In genomic region chr11:72466694-72467507, GRCm38 (mm10) we compare ENCODE assay signal across 9 mouse cellular contexts. TPM values are rescaled to one million over a fixed set of nuclear protein-coding genes. Genes with fewer than 3 reads are reported as not detected.
DNase-seq lines count a peak whose midpoint lies in the region; ATAC-seq lines count a peak whose summit lies in the region.
"Had no signal": no experiment of that assay in that cellular context is flagged by ENCODE, and none has a peak within 500 bp of the region (broad histone marks: within the 10 kb centered on the region; RNA-seq: fewer than 3 reads in every experiment).

No protein-coding gene starts in this region.

- H3K36me3 ChIP-seq in forebrain, embryonic 12.5 days (replicated peaks) = no peaks in the 10 kb centered on the region
- H3K36me3 ChIP-seq in forebrain, embryonic 11.5 days (ENCODE audit: control insufficient read depth, insufficient read depth, low read length) = no peaks in the 10 kb centered on the region
- no peaks in the 10 kb centered on the region for H3K36me3 ChIP-seq in heart, embryonic 15.5 days
- no peaks in the 10 kb centered on the region for H3K36me3 ChIP-seq in lung, embryonic 15.5 days
- no peaks in the 10 kb centered on the region for H3K36me3 ChIP-seq in stomach, embryonic 16.5 days (ENCODE audit: control insufficient read depth, insufficient read depth, low read length)

- H3K9ac ChIP-seq in forebrain, embryonic 12.5 days = no peak overlapping the region
- no peak overlapping the region for H3K9ac ChIP-seq in forebrain, embryonic 11.5 days (ENCODE audit: low read length)
- no peak overlapping the region for H3K9ac ChIP-seq in heart, embryonic 15.5 days
- H3K9ac ChIP-seq in lung, embryonic 15.5 days = no peak overlapping the region
- H3K9ac ChIP-seq in stomach, embryonic 16.5 days (ENCODE audit: low read length) = no peak overlapping the region

- H3K4me2 ChIP-seq in forebrain, embryonic 12.5 days = no peak overlapping the region
- H3K4me2 ChIP-seq in forebrain, embryonic 11.5 days (ENCODE audit: low read depth, low read length, severe bottlenecking) = no peak overlapping the region
- H3K4me2 ChIP-seq in heart, embryonic 15.5 days = peak overlapping the region; percentile 30
- peak overlapping the region; percentile 27; the same call in 1 of the 2 replicates for H3K4me2 ChIP-seq in lung, embryonic 15.5 days
- peak overlapping the region; percentile 14 for H3K4me2 ChIP-seq in stomach, embryonic 16.5 days (ENCODE audit: low read depth, low read length)

- no peaks in the 10 kb centered on the region for H3K27me3 ChIP-seq in forebrain, embryonic 12.5 days
- no peaks in the 10 kb centered on the region for H3K27me3 ChIP-seq in forebrain, embryonic 11.5 days (ENCODE audit: control insufficient read depth, insufficient read depth, low read length)
- H3K27me3 ChIP-seq in heart, embryonic 15.5 days = no peaks in the 10 kb centered on the region
- no peaks in the 10 kb centered on the region for H3K27me3 ChIP-seq in lung, embryonic 15.5 days
- H3K27me3 ChIP-seq in stomach, embryonic 16.5 days (ENCODE audit: control insufficient read depth, insufficient read depth, low read length) = no peaks in the 10 kb centered on the region

- peaks cover 21% of the 10 kb centered on the region for H3K4me1 ChIP-seq in forebrain, embryonic 12.5 days
- no peaks in the 10 kb centered on the region for H3K4me1 ChIP-seq in forebrain, embryonic 11.5 days (replicated peaks; ENCODE audit: control insufficient read depth, insufficient read depth, low read length)
- H3K4me1 ChIP-seq in heart, embryonic 15.5 days (replicated peaks) = peaks cover 47% of the 10 kb centered on the region
- peaks cover 80% of the 10 kb centered on the region for H3K4me1 ChIP-seq in lung, embryonic 15.5 days
- H3K4me1 ChIP-seq in stomach, embryonic 16.5 days (ENCODE audit: control insufficient read depth, insufficient read depth, low read length) = peaks cover 31% of the 10 kb centered on the region

- WGBS in forebrain, embryonic 12.5 days = 74% methylated on average over 11 of the region's 11 CpGs
- 71% methylated on average over 11 of the region's 11 CpGs for WGBS in forebrain, embryonic 11.5 days
- 11% methylated on average over 11 of the region's 11 CpGs for WGBS in heart, embryonic 15.5 days
- WGBS in lung, embryonic 15.5 days = 5% methylated on average over 11 of the region's 11 CpGs
- WGBS in stomach, embryonic 16.5 days = 9% methylated on average over 11 of the region's 11 CpGs

- 0 out of 2 replicates have a peak overlapping the region, but pooled peaks have one; percentile 10 for H3K27ac ChIP-seq in forebrain, embryonic 12.5 days
- H3K27ac ChIP-seq in forebrain, embryonic 11.5 days (ENCODE audit: low read depth, low read length) = no peak overlapping the region
- H3K27ac ChIP-seq in heart, embryonic 15.5 days = peak overlapping the region; percentile 60
- H3K27ac ChIP-seq in lung, embryonic 15.5 days = peak overlapping the region; percentile 89
- peak overlapping the region; percentile 89 for H3K27ac ChIP-seq in stomach, embryonic 16.5 days (ENCODE audit: low read length)

- no peak overlapping the region for H3K4me3 ChIP-seq in forebrain, embryonic 12.5 days (replicated peaks)
- H3K4me3 ChIP-seq in forebrain, embryonic 11.5 days (ENCODE audit: low read depth, low read length) = no peak overlapping the region
- no peak overlapping the region for H3K4me3 ChIP-seq in heart, embryonic 15.5 days
- no peak overlapping the region for H3K4me3 ChIP-seq in lung, embryonic 15.5 days
- H3K4me3 ChIP-seq in stomach, embryonic 16.5 days (replicated peaks; ENCODE audit: low read length) = no peak overlapping the region

- ATAC-seq in forebrain, embryonic 12.5 days (ENCODE audit: low FRiP score) = no peak
- ATAC-seq in forebrain, embryonic 11.5 days (replicated peaks; ENCODE audit: low FRiP score) = no peak
- ATAC-seq in heart, embryonic 15.5 days (replicated peaks; ENCODE audit: insufficient number of reproducible peaks, insufficient read depth, low FRiP score, low read depth) = peak; percentile 59
- ATAC-seq in lung, embryonic 15.5 days (ENCODE audit: borderline replicate concordance, extremely low read depth, low FRiP score, low TSS enrichment) = peak; percentile 72
- peak; percentile 88 for ATAC-seq in stomach, embryonic 16.5 days (ENCODE audit: insufficient read depth, low FRiP score)

- H3K9me3 ChIP-seq in forebrain, embryonic 12.5 days = no peaks in the 10 kb centered on the region
- H3K9me3 ChIP-seq in forebrain, embryonic 11.5 days (ENCODE audit: control insufficient read depth, low read length) = no peaks in the 10 kb centered on the region
- H3K9me3 ChIP-seq in heart, embryonic 15.5 days (replicated peaks) = no peaks in the 10 kb centered on the region
- no peaks in the 10 kb centered on the region for H3K9me3 ChIP-seq in lung, embryonic 15.5 days
- no peaks in the 10 kb centered on the region for H3K9me3 ChIP-seq in stomach, embryonic 16.5 days (replicated peaks; ENCODE audit: control insufficient read depth, low read length)

- no peak for DNase-seq in forebrain, embryonic 11.5 days (ENCODE audit: low spot score)
- peak; percentile 88 for DNase-seq in MEL-GATA-1-ER (ENCODE audit: extremely low read depth, low read depth)
- no peak for DNase-seq in left cerebral cortex, adult 11 months (ENCODE audit: low spot score)
- DNase-seq in thymus, postnatal 14 days = no peak

RNA-seq across cellular contexts. Expression of gene Spns2, which starts 22.8 kb away (rescaled TPM):
- 4.9 and 5.4 TPM in 2 replicates for polyA plus RNA-seq in forebrain, embryonic 12.5 days (2016; fragmentation: Nextera tagmentation; extraction: Ambion mirVana)
- 4.0 and 4.8 TPM in 2 replicates for polyA plus RNA-seq in forebrain, embryonic 11.5 days (2014; fragmentation: Nextera tagmentation; extraction: Ambion mirVana)
- polyA plus RNA-seq in heart, embryonic 15.5 days (2015; fragmentation: Nextera tagmentation; extraction: Ambion mirVana) = 2.8 and 3.2 TPM in 2 replicates
- polyA plus RNA-seq in lung, embryonic 15.5 days (2015; fragmentation: Nextera tagmentation; extraction: Ambion mirVana) = 5.3 and 6.4 TPM in 2 replicates
- polyA plus RNA-seq in stomach, embryonic 16.5 days (2015; fragmentation: Nextera tagmentation; extraction: Ambion mirVana) = 5.7 and 7.3 TPM in 2 replicates

RNA-seq across cellular contexts. Expression of gene Mybbp1a, which starts 25.7 kb away (rescaled TPM):
- 158 and 160 TPM in 2 replicates for polyA plus RNA-seq in forebrain, embryonic 12.5 days (2016; fragmentation: Nextera tagmentation; extraction: Ambion mirVana)
- 165 and 166 TPM in 2 replicates for polyA plus RNA-seq in forebrain, embryonic 11.5 days (2014; fragmentation: Nextera tagmentation; extraction: Ambion mirVana)
- 57.8 and 83.8 TPM in 2 replicates for polyA plus RNA-seq in heart, embryonic 15.5 days (2015; fragmentation: Nextera tagmentation; extraction: Ambion mirVana)
- polyA plus RNA-seq in lung, embryonic 15.5 days (2015; fragmentation: Nextera tagmentation; extraction: Ambion mirVana) = 137 and 140 TPM in 2 replicates
- 117 and 133 TPM in 2 replicates for polyA plus RNA-seq in stomach, embryonic 16.5 days (2015; fragmentation: Nextera tagmentation; extraction: Ambion mirVana)

RNA-seq across cellular contexts. Expression of gene Ggt6, which starts 31.6 kb away (rescaled TPM):
- not detected in 2 replicates for polyA plus RNA-seq in forebrain, embryonic 12.5 days (2016; fragmentation: Nextera tagmentation; extraction: Ambion mirVana)
- not detected in 2 replicates for polyA plus RNA-seq in forebrain, embryonic 11.5 days (2014; fragmentation: Nextera tagmentation; extraction: Ambion mirVana)
- 0.15 TPM in 1 of 2 replicates, not detected in the other for polyA plus RNA-seq in heart, embryonic 15.5 days (2015; fragmentation: Nextera tagmentation; extraction: Ambion mirVana)
- polyA plus RNA-seq in lung, embryonic 15.5 days (2015; fragmentation: Nextera tagmentation; extraction: Ambion mirVana) = 0.14 and 0.26 TPM in 2 replicates
- 8.1 and 8.9 TPM in 2 replicates for polyA plus RNA-seq in stomach, embryonic 16.5 days (2015; fragmentation: Nextera tagmentation; extraction: Ambion mirVana)
- polyA plus RNA-seq: C2C12 had no signal

RNA-seq across cellular contexts. Expression of gene Smtnl2, which starts 55.4 kb away (rescaled TPM):
- 5.2 and 5.5 TPM in 2 replicates for polyA plus RNA-seq in forebrain, embryonic 12.5 days (2016; fragmentation: Nextera tagmentation; extraction: Ambion mirVana)
- polyA plus RNA-seq in forebrain, embryonic 11.5 days (2014; fragmentation: Nextera tagmentation; extraction: Ambion mirVana) = 5.0 and 7.0 TPM in 2 replicates
- 114 and 133 TPM in 2 replicates for polyA plus RNA-seq in heart, embryonic 15.5 days (2015; fragmentation: Nextera tagmentation; extraction: Ambion mirVana)
- 156 and 158 TPM in 2 replicates for polyA plus RNA-seq in lung, embryonic 15.5 days (2015; fragmentation: Nextera tagmentation; extraction: Ambion mirVana)
- polyA plus RNA-seq in stomach, embryonic 16.5 days (2015; fragmentation: Nextera tagmentation; extraction: Ambion mirVana) = 44.0 and 46.2 TPM in 2 replicates

Comparison
In these comparisons a context has a peak if more than half of its experiments do, and no peak if none do; other contexts are left out.
1. ATAC-seq: peak in heart, embryonic 15.5 days (single experiment), lung, embryonic 15.5 days (single experiment) and stomach, embryonic 16.5 days (single experiment); none in forebrain, embryonic 12.5 days (single experiment) and forebrain, embryonic 11.5 days (single experiment).
2. H3K4me2 ChIP-seq: peak in heart, embryonic 15.5 days (single experiment), lung, embryonic 15.5 days (single experiment) and stomach, embryonic 16.5 days (single experiment); none in forebrain, embryonic 12.5 days (single experiment) and forebrain, embryonic 11.5 days (single experiment).